Mouse (Mus musculus) duodenum, adult 2 months (tissue): ENCODE data around the gene Lzic. TPM values are rescaled to one million over a fixed set of nuclear protein-coding genes. Genes with fewer than 3 reads are reported as not detected.

Experiments used
- polyA plus RNA-seq: library from polyadenylated mRNA; depleted of rRNA; stranded (reverse); fragments of >200 nt; gene quantifications from 2 replicates; pipeline ENCODE4 v1.2.3, GENCODE M21; 2012; ENCODE audit warnings: low replicate concordance; rRNA removed

Lzic gene
- polyA plus RNA-seq, result 30.8 and 31.1 TPM in 2 replicates

GRCm38 (mm10) chr4:149485053-149485824 is at the start of gene Lzic, which contains the start of gene Nmnat1:
TSS of gene Lzic (plus strand) at chr4:149485229.
TSS of gene Nmnat1 (minus strand) at chr4:149485202.

GRCm38 (mm10) chr4:149454879-149455278 is 30.1 kb upstream of the Lzic start, which contains the start of gene Rbp7:
TSS of gene Rbp7 (minus strand) at chr4:149454978.

GRCm38 (mm10) chr4:149477078-149477477 is 8.0 kb upstream of the Lzic start, which contains the start of gene Tmem274:
TSS of gene Tmem274 (plus strand) at chr4:149477378.

GRCm38 (mm10) chr4:149517868-149518340 is 32.9 kb downstream of the Lzic start, which contains the start of gene Ctnnbip1:
TSS of gene Ctnnbip1 (plus strand) at chr4:149518236.

Other genes with a start within 250 kb of the Lzic start
- gene Kif1b, start 177.5 kb upstream of the Lzic start, polyA plus RNA-seq, result 9.0 and 12.5 TPM in 2 replicates
- 114 and 139 TPM in 2 replicates for gene Ube4b, start 58.5 kb upstream of the Lzic start, polyA plus RNA-seq
- 2.5 and 7.2 TPM in 2 replicates for gene Rbp7, start 30.3 kb upstream of the Lzic start, polyA plus RNA-seq
- gene Tmem274, start 7.9 kb upstream of the Lzic start, polyA plus RNA-seq, result not detected in 2 replicates
- 6.7 and 7.7 TPM in 2 replicates for gene Nmnat1, start within 50 bp of the Lzic start, polyA plus RNA-seq
- 20.5 and 31.3 TPM in 2 replicates for gene Ctnnbip1, start 33.0 kb downstream of the Lzic start, polyA plus RNA-seq
- 52.9 and 54.9 TPM in 2 replicates for gene Clstn1, start 101.2 kb downstream of the Lzic start, polyA plus RNA-seq
- 5.9 and 7.8 TPM in 2 replicates for gene Pik3cd, start 217.3 kb downstream of the Lzic start, polyA plus RNA-seq